Mouse (Mus musculus) hindbrain, embryonic 14.5 days (tissue): ENCODE data around the gene 1700025G04Rik. TPM values are rescaled to one million over a fixed set of nuclear protein-coding genes. Genes with fewer than 3 reads are reported as not detected.

ENCODE experiments used
- ATAC-seq: fragments of 200-750 bp; cut with Nextera tagmentation; 2 replicates; pipeline ENCODE4 v1.8.0; 2017; ENCODE audit warnings: moderate number of reproducible peaks, mild to moderate bottlenecking, moderate TSS enrichment, moderate library complexity; ENCODE audit not compliant: low FRiP score
- DNase-seq: peaks from one replicate; pipeline ENCODE4 v3.0.0-alpha.2; 2015; ENCODE audit warnings: low spot score
- H3K27ac ChIP-seq: fragments of 300-500 bp; sonication (generic); 2 replicates; pipeline ENCODE4 v1.5.1; 2014; ENCODE audit warnings: mild to moderate bottlenecking, moderate library complexity
- H3K27me3 ChIP-seq: fragments of 300-500 bp; sonication (generic); 2 replicates; pipeline ENCODE4 v1.6.1; 2014; ENCODE audit warnings: mild to moderate bottlenecking, low read length, mixed read lengths; ENCODE audit not compliant: control insufficient read depth, insufficient read depth
- H3K36me3 ChIP-seq: fragments of 300-500 bp; sonication (generic); replicated peaks from 2 replicates; pipeline ENCODE4 v1.6.1; 2014; ENCODE audit not compliant: control insufficient read depth, insufficient read depth
- H3K4me1 ChIP-seq: fragments of 300-500 bp; sonication (generic); replicated peaks from 2 replicates; pipeline ENCODE4 v1.6.1; 2014; ENCODE audit warnings: antibody characterized with exemption, low read length, mixed read lengths; ENCODE audit not compliant: control insufficient read depth, insufficient read depth
- H3K4me2 ChIP-seq: fragments of 300-500 bp; sonication (generic); replicated peaks from 2 replicates; pipeline ENCODE4 v1.6.1; 2014; ENCODE audit warnings: mild to moderate bottlenecking, moderate library complexity
- H3K4me3 ChIP-seq: fragments of 300-500 bp; sonication (generic); replicated peaks from 2 replicates; pipeline ENCODE4 v1.5.1; 2014; ENCODE audit warnings: mild to moderate bottlenecking, low read length
- H3K9ac ChIP-seq: fragments of 300-500 bp; sonication (generic); 2 replicates; pipeline ENCODE4 v1.6.1; 2014
- H3K9me3 ChIP-seq: fragments of 300-500 bp; sonication (generic); 2 replicates; pipeline ENCODE4 v1.6.1; 2016; ENCODE audit warnings: low read length; ENCODE audit not compliant: control insufficient read depth
- WGBS: fragments of 180-500 bp; shearing (Covaris S2); extraction: QIAGEN DNeasy Blood & Tissue Kit; methylation state at CpG from one replicate; pipeline ENCODE4 v1.1.7; 2014; 5-methylcytosine and 5-hydroxymethylcytosine counted together
- polyA plus RNA-seq: library from polyadenylated mRNA; unstranded; fragments of >200 nt; fragmentation: Nextera tagmentation; extraction: Ambion mirVana; gene quantifications from 2 replicates; pipeline ENCODE4 v1.2.1, GENCODE M21; 2014

1700025G04Rik gene
- polyA plus RNA-seq, 1 experiment from 2014 or later, result 32.6 TPM

DNA sequence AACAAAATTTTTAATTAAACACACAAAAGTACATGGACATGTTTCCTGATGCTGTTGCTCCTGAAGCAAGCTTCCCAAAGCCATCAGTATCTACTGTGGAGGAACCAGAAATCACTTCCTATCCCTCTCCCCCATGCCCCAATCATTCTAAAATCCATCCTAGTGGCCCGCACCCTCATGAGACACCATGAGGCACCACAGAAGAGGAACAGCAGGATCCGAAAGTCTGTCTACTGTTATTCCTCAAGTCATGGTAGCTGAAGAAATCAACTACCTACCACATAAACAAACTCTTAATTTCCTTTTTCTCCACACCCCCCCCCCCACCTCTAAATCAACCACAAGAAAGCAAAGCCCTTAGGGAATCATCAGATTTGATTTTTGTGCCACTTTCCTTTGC is 46.5 kb downstream of the 1700025G04Rik start:
- Histone ChIP-seq H3K9ac (no peak overlapping the region), H3K4me1 (peaks cover 40% of the 10 kb centered on the region), H3K9me3 (no peaks in the 10 kb centered on the region), H3K27me3 (no peaks in the 10 kb centered on the region), H3K36me3 (no peaks in the 10 kb centered on the region), H3K27ac (no peak overlapping the region), H3K4me2 (no peak overlapping the region), H3K4me3 (no peak overlapping the region)
- 98% methylated on average over 2 of the region's 2 CpGs for WGBS
- no peak for DNase-seq
- no peak for ATAC-seq

DNA sequence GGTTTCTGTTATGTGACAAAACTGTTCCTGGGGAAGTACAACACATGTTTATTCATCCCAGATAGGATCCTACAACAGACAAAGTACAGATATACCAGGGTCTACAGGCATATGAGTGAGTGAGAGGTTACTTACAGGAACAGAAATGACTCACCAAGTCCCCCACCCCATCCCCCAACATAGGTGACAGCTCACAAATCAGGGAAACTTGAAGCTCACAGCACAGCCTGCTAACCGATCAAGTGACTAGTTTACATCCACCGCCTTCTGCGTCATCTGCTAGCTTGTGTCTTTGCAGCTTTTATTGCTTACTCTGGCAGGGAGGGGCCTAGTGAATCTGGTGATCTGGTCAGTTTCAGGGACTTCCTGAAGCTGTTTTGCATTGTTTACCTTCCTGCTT is 47.5 kb downstream of the 1700025G04Rik start:
- 87% methylated on average over 3 of the region's 3 CpGs for WGBS
- H3K9ac ChIP-seq, result no peak overlapping the region
- no peak overlapping the region for H3K4me3 ChIP-seq
- no peaks in the 10 kb centered on the region for H3K27me3 ChIP-seq
- no peaks in the 10 kb centered on the region for H3K9me3 ChIP-seq
- no peak overlapping the region for H3K27ac ChIP-seq
- peaks cover 41% of the 10 kb centered on the region for H3K4me1 ChIP-seq
- H3K36me3 ChIP-seq, result no peaks in the 10 kb centered on the region
- no peak overlapping the region for H3K4me2 ChIP-seq
- no peak for ATAC-seq
- DNase-seq, result no peak

DNA sequence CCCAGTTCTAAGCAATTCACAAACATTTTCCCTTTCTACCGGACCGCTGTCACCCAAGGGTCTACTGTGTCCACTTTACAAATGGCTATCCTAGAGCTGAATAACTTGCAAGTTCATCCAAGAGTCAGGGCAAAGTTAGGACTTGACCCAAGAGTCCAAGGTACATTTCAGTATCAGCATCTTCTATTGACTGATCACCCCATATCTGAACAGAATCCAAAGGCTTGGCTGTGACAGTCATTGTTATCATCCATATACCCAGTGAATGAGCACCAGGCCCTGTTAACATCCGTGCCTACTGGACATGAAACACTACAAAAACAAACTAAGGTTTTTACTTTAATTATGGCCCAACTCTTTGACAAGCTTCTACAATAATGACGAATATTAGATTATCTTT is 48.9 kb downstream of the 1700025G04Rik start:
- no peak overlapping the region for H3K4me2 ChIP-seq
- no peaks in the 10 kb centered on the region for H3K36me3 ChIP-seq
- DNase-seq, result no peak
- H3K27me3 ChIP-seq, result no peaks in the 10 kb centered on the region
- H3K4me1 ChIP-seq, result peaks cover 36% of the 10 kb centered on the region
- H3K4me3 ChIP-seq, result no peak overlapping the region
- no peaks in the 10 kb centered on the region for H3K9me3 ChIP-seq
- no peak overlapping the region for H3K9ac ChIP-seq
- ATAC-seq, result no peak
- H3K27ac ChIP-seq, result no peak overlapping the region
- 94% methylated on average over 4 of the region's 4 CpGs for WGBS

DNA sequence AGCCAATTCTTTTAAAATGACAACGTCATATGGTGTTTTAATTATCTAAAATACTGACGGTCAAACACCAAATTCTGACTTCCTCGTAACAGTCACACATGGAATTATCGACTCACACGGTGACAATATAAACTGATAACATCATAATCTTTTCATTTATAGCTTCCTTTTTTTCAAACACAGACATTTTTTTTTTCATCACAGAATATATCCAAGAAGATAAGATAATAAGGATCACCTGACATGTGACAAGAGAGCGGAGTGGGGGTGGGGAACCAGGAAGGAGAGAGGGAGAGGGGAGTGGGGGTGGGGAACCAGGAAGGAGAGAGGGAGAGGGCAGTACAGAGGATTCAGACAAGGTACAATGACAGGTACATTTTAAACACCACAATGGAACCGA is 49.9 kb downstream of the 1700025G04Rik start:
- H3K4me3 ChIP-seq, result no peak overlapping the region
- 82% methylated on average over 7 of the region's 7 CpGs for WGBS

DNA sequence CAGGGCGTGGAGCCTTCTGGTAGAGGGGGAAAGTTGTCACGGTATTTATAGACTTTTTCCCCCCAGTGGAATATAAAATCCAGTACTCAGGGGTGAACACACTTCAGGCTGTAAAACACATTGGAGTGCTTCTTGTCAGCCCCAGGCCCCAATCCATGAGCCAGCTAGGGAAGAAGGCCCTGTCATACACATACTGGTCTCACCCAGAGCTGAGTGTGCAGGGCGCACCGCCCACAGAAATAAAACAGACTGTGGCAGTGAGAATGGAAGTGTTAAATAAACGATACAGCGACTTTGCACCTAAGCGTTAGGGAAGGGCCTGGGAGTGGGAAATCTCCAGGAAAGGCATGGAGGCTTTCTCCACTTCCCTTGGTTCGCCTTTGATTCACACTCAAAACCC is 50.3 kb downstream of the 1700025G04Rik start:
- Histone ChIP-seq H3K36me3 (no peaks in the 10 kb centered on the region), H3K9ac (no peak overlapping the region), H3K4me1 (peaks cover 40% of the 10 kb centered on the region), H3K27ac (no peak overlapping the region), H3K9me3 (no peaks in the 10 kb centered on the region), H3K27me3 (no peaks in the 10 kb centered on the region), H3K4me3 (no peak overlapping the region), H3K4me2 (no peak overlapping the region)
- ATAC-seq, result no peak
- 80% methylated on average over 8 of the region's 8 CpGs for WGBS
- no peak for DNase-seq

More for the DNA sequence above, 49.9 kb downstream of the 1700025G04Rik start:
- H3K27ac ChIP-seq, result 0 out of 2 replicates have a peak overlapping the region, but pooled peaks have one; percentile 14
- ATAC-seq (no peak), DNase-seq (no peak)
- no peak overlapping the region for H3K4me2 ChIP-seq
- H3K4me1 ChIP-seq, result peaks cover 36% of the 10 kb centered on the region
- H3K27me3 ChIP-seq, result no peaks in the 10 kb centered on the region
- no peak overlapping the region for H3K9ac ChIP-seq
- H3K36me3 ChIP-seq, result no peaks in the 10 kb centered on the region
- no peaks in the 10 kb centered on the region for H3K9me3 ChIP-seq

DNA sequence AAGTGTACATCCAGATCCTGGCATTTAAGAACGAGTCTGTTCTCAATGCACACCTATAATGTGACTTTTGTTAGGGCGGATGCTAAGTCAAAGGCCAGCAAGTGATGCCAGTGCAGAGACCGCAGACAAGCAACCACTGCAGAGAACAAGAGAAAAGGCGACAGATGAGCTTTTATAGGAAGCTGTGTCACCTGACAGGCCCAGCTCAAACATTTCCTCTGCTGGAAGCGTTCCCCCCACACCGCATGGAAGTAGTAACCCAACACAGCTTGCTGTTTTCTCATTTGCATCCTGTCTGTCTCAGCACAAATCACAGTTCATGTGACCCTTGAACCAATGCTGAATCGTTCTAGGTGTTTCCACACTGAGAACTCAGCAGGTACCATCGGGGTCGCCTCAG is 51.8 kb downstream of the 1700025G04Rik start:
- DNase-seq, result no peak
- H3K4me1 ChIP-seq, result peaks cover 40% of the 10 kb centered on the region
- H3K9ac ChIP-seq, result no peak overlapping the region
- 54% methylated on average over 9 of the region's 9 CpGs for WGBS
- no peak overlapping the region for H3K4me3 ChIP-seq
- ATAC-seq, result no peak; the same call in 1 of the 2 replicates
- no peak overlapping the region for H3K4me2 ChIP-seq
- no peak overlapping the region for H3K27ac ChIP-seq
- no peaks in the 10 kb centered on the region for H3K36me3 ChIP-seq
- no peaks in the 10 kb centered on the region for H3K9me3 ChIP-seq
- no peaks in the 10 kb centered on the region for H3K27me3 ChIP-seq

DNA sequence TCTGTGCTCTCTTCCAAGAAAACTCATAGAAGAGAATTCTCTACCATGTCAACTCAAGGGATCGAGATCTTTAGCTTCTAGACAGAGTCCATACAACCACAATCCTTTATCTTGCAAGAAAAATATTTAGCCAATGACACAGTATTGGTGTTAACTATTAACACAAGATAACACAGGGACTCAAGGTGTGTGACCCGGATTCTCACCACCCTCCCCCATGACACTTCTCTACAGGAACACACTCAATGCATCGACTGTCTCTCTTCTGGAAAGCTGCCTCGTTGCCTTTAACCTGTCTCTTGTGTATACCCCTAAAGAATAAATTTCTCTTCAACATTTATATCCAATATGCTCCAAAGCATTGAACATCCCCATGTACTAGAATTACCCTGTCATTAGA is 52.3 kb downstream of the 1700025G04Rik start:
- WGBS, result 53% methylated on average over 4 of the region's 4 CpGs

DNA sequence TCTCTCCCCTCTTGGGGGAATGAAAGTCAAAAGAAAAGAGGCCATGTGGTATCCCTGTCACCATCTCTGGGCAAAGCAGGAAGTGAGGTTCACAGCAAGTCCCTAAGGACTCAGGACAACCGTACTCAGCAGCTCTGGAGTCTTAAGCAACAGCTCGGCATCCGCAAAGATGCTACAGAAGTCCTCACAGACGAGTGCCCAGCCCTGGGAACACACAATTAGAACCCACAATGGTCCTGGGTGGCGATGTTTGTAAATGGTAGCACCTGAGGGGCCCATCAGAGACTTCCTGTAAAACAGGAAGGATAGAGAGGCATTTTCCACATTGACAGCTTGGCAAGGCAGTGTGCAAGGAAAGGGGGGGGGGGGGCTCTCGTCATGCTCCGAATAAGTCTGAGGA is 55.2 kb downstream of the 1700025G04Rik start:
- DNase-seq, result no peak
- WGBS, result 52% methylated on average over 7 of the region's 7 CpGs
- no peak for ATAC-seq
- H3K9ac ChIP-seq, result no peak overlapping the region
- H3K9me3 ChIP-seq, result no peaks in the 10 kb centered on the region
- H3K27me3 ChIP-seq, result no peaks in the 10 kb centered on the region
- H3K4me1 ChIP-seq, result peaks cover 27% of the 10 kb centered on the region
- H3K4me2 ChIP-seq, result no peak overlapping the region
- H3K4me3 ChIP-seq, result no peak overlapping the region
- H3K27ac ChIP-seq, result no peak overlapping the region
- no peaks in the 10 kb centered on the region for H3K36me3 ChIP-seq

More for the DNA sequence above, 52.3 kb downstream of the 1700025G04Rik start:
- Histone ChIP-seq H3K27ac (no peak overlapping the region), H3K36me3 (no peaks in the 10 kb centered on the region), H3K4me2 (no peak overlapping the region), H3K9me3 (no peaks in the 10 kb centered on the region), H3K9ac (no peak overlapping the region), H3K27me3 (no peaks in the 10 kb centered on the region), H3K4me3 (no peak overlapping the region), H3K4me1 (peaks cover 40% of the 10 kb centered on the region)
- no peak for ATAC-seq
- no peak for DNase-seq

DNA sequence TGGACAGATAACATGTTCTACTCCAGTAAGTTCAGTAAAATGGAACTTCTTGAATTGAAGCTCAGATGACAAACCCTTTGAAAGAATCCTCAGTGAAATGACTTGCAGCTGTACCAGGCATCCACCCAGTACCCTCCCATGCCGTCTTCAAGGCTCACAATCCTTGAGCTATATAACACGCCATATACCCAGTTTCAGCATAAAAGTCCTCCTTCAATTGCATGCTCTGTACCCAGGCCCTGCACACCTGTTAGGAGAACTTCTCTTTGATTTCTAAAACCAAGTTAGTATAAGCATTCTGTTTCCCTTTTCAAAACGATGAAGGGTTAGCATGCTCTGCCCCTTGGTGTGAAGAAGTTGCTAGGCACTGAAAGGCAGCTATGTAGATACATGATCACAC is 56.2 kb downstream of the 1700025G04Rik start:
- no peak overlapping the region for H3K4me2 ChIP-seq
- no peak overlapping the region for H3K9ac ChIP-seq
- H3K9me3 ChIP-seq, result no peaks in the 10 kb centered on the region
- ATAC-seq, result no peak
- 69% methylated on average over 3 of the region's 3 CpGs for WGBS
- H3K4me1 ChIP-seq, result peaks cover 17% of the 10 kb centered on the region; the same call in 1 of the 2 replicates
- H3K27ac ChIP-seq, result no peak overlapping the region
- no peaks in the 10 kb centered on the region for H3K36me3 ChIP-seq
- H3K27me3 ChIP-seq, result no peaks in the 10 kb centered on the region
- no peak overlapping the region for H3K4me3 ChIP-seq
- DNase-seq, result no peak

DNA sequence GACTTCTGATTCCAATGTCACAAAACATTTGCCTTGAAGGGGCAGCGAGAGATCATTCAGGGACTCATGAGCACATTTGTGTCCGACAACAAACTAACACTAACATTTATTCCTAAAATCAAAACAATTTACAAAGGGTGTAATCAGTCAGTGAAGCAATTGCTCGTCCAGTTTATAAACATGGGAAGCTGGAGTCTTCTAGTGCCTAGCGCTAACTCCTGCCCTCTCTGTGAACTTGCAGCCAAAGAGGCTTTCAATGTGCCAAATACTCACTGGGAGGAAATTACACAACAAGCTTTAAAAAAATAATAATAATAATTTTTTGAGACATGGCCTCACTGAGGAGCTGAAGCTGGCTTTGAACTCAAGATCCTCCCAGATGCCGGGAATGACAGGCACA is 57.8 kb downstream of the 1700025G04Rik start:
- no peaks in the 10 kb centered on the region for H3K36me3 ChIP-seq
- no peak overlapping the region for H3K4me3 ChIP-seq
- H3K9ac ChIP-seq, result no peak overlapping the region
- DNase-seq (no peak), ATAC-seq (no peak)
- no peak overlapping the region for H3K4me2 ChIP-seq
- 95% methylated on average over 5 of the region's 5 CpGs for WGBS
- H3K27me3 ChIP-seq, result no peaks in the 10 kb centered on the region
- no peak overlapping the region for H3K27ac ChIP-seq
- H3K9me3 ChIP-seq, result no peaks in the 10 kb centered on the region
- H3K4me1 ChIP-seq, result peaks cover 8% of the 10 kb centered on the region; the same call in 1 of the 2 replicates
